Mouse (Mus musculus) midbrain, embryonic 13.5 days (tissue): ENCODE measurements around the gene Arhgef7. TPM values are rescaled to one million over a fixed set of nuclear protein-coding genes. Genes with fewer than 3 reads are reported as not detected.

ENCODE experiments used
- ATAC-seq: fragments of 200-750 bp; cut with Nextera tagmentation; 2 replicates; pipeline ENCODE4 v1.8.0; 2017; ENCODE audit warnings: mild to moderate bottlenecking, moderate TSS enrichment, moderate library complexity
- H3K27ac ChIP-seq: fragments of 300-500 bp; sonication (generic); 2 replicates; pipeline ENCODE4 v1.5.1; 2015; ENCODE audit warnings: inconsistent platforms, mild to moderate bottlenecking, moderate library complexity
- H3K27me3 ChIP-seq: fragments of 300-500 bp; sonication (generic); 2 replicates; pipeline ENCODE4 v1.6.1; 2015; ENCODE audit warnings: mild to moderate bottlenecking, inconsistent platforms
- H3K36me3 ChIP-seq: fragments of 300-500 bp; sonication (generic); 2 replicates; pipeline ENCODE4 v1.6.1; 2015; ENCODE audit warnings: mild to moderate bottlenecking, inconsistent platforms
- H3K4me1 ChIP-seq: fragments of 300-500 bp; sonication (generic); replicated peaks from 2 replicates; pipeline ENCODE4 v1.6.1; 2015; ENCODE audit warnings: inconsistent platforms
- H3K4me2 ChIP-seq: fragments of 300-500 bp; sonication (generic); replicated peaks from 2 replicates; pipeline ENCODE4 v1.6.1; 2015; ENCODE audit warnings: moderate library complexity, mild to moderate bottlenecking, inconsistent platforms
- H3K4me3 ChIP-seq: fragments of 300-500 bp; sonication (generic); replicated peaks from 2 replicates; pipeline ENCODE4 v1.5.1; 2015; ENCODE audit warnings: mild to moderate bottlenecking, inconsistent platforms
- H3K9ac ChIP-seq: fragments of 300-500 bp; sonication (generic); replicated peaks from 2 replicates; pipeline ENCODE4 v1.6.1; 2015; ENCODE audit warnings: mild to moderate bottlenecking, inconsistent platforms
- H3K9me3 ChIP-seq: fragments of 300-500 bp; sonication (generic); 2 replicates; pipeline ENCODE4 v1.6.1; 2016; ENCODE audit warnings: mild to moderate bottlenecking, inconsistent platforms
- WGBS: fragments of 180-500 bp; shearing (Covaris S2); methylation state at CpG from one replicate; pipeline ENCODE4 v1.1.7; 2015; 5-methylcytosine and 5-hydroxymethylcytosine counted together
- polyA plus RNA-seq: library from polyadenylated mRNA; unstranded; fragments of >200 nt; fragmentation: Nextera tagmentation; extraction: Ambion mirVana; gene quantifications from 2 replicates; pipeline ENCODE4 v1.2.1, GENCODE M21; 2015

Arhgef7 gene
- polyA plus RNA-seq, 1 experiment from 2014 or later = 66.3 TPM

GRCm38 (mm10) chr8:11753155-11753941 is 25.8 kb downstream of the Arhgef7 start:
- no peaks in the 10 kb centered on the region for H3K36me3 ChIP-seq
- H3K4me1 ChIP-seq = peaks cover 26% of the 10 kb centered on the region
- no peaks in the 10 kb centered on the region for H3K27me3 ChIP-seq
- H3K9ac ChIP-seq = no peak overlapping the region
- H3K27ac ChIP-seq = no peak overlapping the region
- H3K4me2 ChIP-seq = no peak overlapping the region
- 84% methylated on average over 11 of the region's 11 CpGs for WGBS
- H3K4me3 ChIP-seq = no peak overlapping the region
- no peak for ATAC-seq
- H3K9me3 ChIP-seq = no peaks in the 10 kb centered on the region

DNA sequence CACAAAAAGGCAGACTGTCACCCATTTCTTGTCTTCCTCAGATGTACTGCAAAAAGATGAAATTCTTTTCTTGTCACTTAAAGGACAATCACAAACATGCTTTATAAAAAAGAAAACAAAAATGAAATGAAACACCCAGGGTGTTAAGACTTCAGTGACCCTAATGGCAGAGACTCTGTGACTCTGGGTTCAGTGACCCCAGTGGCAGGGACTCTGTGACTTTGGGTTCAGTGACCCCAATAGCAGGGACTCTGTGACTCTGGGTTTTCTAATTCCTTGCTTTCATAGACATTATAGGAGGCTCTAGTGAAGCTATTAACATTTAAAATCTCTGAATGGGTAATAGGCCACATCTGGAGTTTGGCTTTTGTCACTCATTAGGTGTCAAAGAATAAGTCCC is 27.2 kb downstream of the Arhgef7 start:
- no peak for ATAC-seq
- Histone ChIP-seq H3K9ac (no peak overlapping the region), H3K9me3 (no peaks in the 10 kb centered on the region), H3K36me3 (no peaks in the 10 kb centered on the region), H3K4me2 (no peak overlapping the region), H3K4me1 (peaks cover 38% of the 10 kb centered on the region), H3K27me3 (no peaks in the 10 kb centered on the region), H3K4me3 (no peak overlapping the region), H3K27ac (no peak overlapping the region)

GRCm38 (mm10) chr8:11755873-11756272 is 28.4 kb downstream of the Arhgef7 start:
- Histone ChIP-seq H3K4me1 (peaks cover 39% of the 10 kb centered on the region), H3K4me3 (no peak overlapping the region), H3K27me3 (no peaks in the 10 kb centered on the region), H3K9ac (no peak overlapping the region), H3K4me2 (no peak overlapping the region), H3K27ac (no peak overlapping the region), H3K9me3 (no peaks in the 10 kb centered on the region), H3K36me3 (no peaks in the 10 kb centered on the region)
- ATAC-seq = no peak
- whole genome bisulfite sequencing = 15% methylated on average over 5 of the region's 5 CpGs

DNA sequence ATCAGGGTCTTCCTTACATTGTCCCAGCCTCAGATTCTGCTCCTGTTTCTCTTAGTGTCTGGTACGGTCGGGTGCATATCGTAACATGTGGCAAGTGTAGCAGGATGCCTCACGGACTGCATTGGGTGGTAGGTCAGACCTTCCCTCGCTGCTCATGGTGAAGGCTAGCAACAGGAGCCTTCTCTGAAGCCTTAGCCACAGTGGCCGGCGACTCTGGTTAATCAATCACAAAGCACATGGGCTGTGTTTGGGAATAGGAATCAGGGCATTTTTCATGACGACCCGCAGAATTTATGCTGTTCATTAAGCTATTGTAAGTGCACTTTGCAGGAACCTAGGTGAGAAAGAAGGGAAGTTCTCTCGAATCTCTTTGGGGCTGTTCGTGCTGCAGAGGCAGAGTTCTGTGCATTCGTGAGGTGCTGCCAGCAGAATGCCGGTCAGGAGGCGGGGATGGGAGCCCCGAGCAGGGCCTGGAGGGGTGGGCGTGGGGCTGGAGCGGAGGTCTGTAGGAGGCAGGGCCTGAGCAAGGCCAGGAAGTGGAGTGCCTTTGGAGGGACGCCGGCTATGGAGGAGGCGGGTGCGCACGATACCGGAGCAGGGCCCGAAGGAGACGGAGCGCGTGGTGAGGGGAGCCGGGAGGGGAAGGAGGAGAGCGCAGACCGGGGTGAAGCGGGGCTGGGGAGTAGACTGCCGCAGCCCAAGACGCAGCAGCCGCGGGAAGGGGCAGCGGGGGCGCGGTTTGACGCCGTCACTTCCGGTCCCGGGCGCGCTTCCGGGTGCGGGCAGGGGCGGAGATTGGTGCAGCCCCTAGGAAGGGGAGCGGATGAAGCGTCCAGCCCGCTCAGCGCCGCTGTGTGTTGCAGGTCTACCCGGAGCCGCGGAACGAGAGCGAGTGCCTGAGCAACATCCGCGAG is 30.3 kb downstream of the Arhgef7 start:
- H3K27ac ChIP-seq = peak overlapping the region; percentile 64
- peak overlapping the region; percentile 88 for H3K9ac ChIP-seq
- H3K4me1 ChIP-seq = peaks cover 37% of the 10 kb centered on the region
- H3K36me3 ChIP-seq = no peaks in the 10 kb centered on the region
- no peaks in the 10 kb centered on the region for H3K9me3 ChIP-seq
- H3K4me2 ChIP-seq = peak overlapping the region; percentile 94
- ATAC-seq = peak; percentile 98
- WGBS = 3% methylated on average over 58 of the region's 59 CpGs
- H3K4me3 ChIP-seq = peak overlapping the region; percentile 82
- no peaks in the 10 kb centered on the region for H3K27me3 ChIP-seq

DNA sequence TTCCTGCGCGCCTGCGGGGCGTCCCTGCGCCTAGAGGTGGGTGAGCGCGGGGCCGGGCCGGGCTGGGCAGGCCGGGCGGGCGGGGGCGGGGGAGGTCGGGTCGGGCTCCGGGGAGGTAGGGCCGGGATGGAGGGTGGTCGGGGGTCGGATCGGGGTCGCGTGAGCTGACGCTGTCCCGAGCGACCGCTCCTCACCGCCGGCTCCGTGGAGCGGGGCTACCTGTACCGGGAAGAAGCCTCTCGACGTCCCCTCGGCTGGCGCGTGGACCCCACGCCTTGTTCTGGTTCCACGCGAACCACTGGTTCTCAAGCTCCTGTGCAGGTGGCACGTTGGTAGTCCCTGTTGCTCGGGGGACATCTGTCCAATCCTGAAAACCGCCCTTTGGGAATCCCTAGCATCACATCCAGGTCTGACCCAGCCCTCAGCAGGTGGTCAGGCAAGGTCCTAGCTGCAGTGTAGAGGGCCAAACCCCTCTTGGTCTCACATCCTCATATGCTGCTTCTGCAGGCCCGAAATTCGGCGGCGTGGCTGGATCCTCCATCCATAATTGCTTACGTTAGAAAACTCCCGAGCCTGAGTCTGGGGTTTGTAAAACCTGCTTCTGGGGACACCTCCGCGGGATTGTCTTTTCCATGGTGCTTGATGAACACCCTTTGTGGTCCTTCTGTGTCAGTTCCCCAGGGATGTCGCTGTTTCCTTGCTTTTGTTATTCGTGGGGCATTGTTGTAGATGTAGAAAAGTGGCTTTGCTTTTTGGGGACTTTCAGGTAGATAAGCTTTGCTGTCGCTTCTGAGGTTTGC is 31.2 kb downstream of the Arhgef7 start:
- Histone ChIP-seq H3K9ac (peak overlapping the region; percentile 88), H3K36me3 (no peaks in the 10 kb centered on the region), H3K27ac (peak overlapping the region; percentile 64), H3K4me1 (peaks cover 32% of the 10 kb centered on the region), H3K9me3 (no peaks in the 10 kb centered on the region), H3K4me2 (peak overlapping the region; percentile 94), H3K27me3 (no peaks in the 10 kb centered on the region), H3K4me3 (peak overlapping the region; percentile 82)
- WGBS = 2% methylated on average over 39 of the region's 53 CpGs
- ATAC-seq = peak; percentile 40; the same call in 1 of the 2 replicates

DNA sequence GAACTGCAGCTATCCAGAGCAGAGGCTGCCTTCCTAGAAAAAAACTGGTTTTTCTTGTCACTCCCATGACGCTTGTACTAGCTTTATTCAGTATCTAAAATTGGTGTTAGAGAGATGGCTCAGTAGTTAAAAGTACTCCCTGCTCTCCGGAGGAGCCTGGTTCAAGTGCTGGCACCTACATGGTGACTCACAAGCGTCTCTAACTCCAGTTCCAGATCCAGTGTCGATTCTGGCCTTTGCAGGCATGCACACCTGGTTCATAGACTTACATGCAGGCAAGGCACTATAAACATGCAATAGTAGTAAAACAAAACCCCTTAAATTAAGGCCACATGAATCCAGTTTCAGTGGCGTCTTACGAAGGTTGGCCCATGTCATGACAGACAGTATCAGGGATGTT is 34.0 kb downstream of the Arhgef7 start:
- Histone ChIP-seq H3K4me2 (no peak overlapping the region), H3K9me3 (no peaks in the 10 kb centered on the region), H3K9ac (no peak overlapping the region), H3K27me3 (no peaks in the 10 kb centered on the region), H3K4me1 (peaks cover 25% of the 10 kb centered on the region), H3K27ac (no peak overlapping the region), H3K4me3 (no peak overlapping the region), H3K36me3 (0 out of 2 replicates have a peak, but pooled peaks cover 2% of the 10 kb centered on the region)
- 96% methylated on average over 6 of the region's 6 CpGs for WGBS
- ATAC-seq = no peak

GRCm38 (mm10) chr8:11762048-11762447 is 34.5 kb downstream of the Arhgef7 start:
- H3K27ac ChIP-seq = no peak overlapping the region

GRCm38 (mm10) chr8:11762821-11763220 is 35.3 kb downstream of the Arhgef7 start:
- Histone ChIP-seq H3K4me2 (no peak overlapping the region), H3K4me1 (peaks cover 14% of the 10 kb centered on the region), H3K4me3 (no peak overlapping the region), H3K9me3 (no peaks in the 10 kb centered on the region), H3K36me3 (peaks cover 9% of the 10 kb centered on the region; the same call in 1 of the 2 replicates), H3K27ac (no peak overlapping the region), H3K27me3 (no peaks in the 10 kb centered on the region), H3K9ac (no peak overlapping the region)
- 96% methylated on average over 7 of the region's 7 CpGs for WGBS
- no peak for ATAC-seq

More at GRCm38 (mm10) chr8:11762048-11762447, 34.5 kb downstream of the Arhgef7 start:
- H3K27me3 ChIP-seq = no peaks in the 10 kb centered on the region
- no peaks in the 10 kb centered on the region for H3K9me3 ChIP-seq
- no peak for ATAC-seq
- peaks cover 5% of the 10 kb centered on the region; the same call in 1 of the 2 replicates for H3K36me3 ChIP-seq
- H3K4me2 ChIP-seq = no peak overlapping the region
- H3K4me3 ChIP-seq = no peak overlapping the region
- peaks cover 22% of the 10 kb centered on the region for H3K4me1 ChIP-seq
- WGBS = 94% methylated on average over 5 of the region's 5 CpGs
- no peak overlapping the region for H3K9ac ChIP-seq

DNA sequence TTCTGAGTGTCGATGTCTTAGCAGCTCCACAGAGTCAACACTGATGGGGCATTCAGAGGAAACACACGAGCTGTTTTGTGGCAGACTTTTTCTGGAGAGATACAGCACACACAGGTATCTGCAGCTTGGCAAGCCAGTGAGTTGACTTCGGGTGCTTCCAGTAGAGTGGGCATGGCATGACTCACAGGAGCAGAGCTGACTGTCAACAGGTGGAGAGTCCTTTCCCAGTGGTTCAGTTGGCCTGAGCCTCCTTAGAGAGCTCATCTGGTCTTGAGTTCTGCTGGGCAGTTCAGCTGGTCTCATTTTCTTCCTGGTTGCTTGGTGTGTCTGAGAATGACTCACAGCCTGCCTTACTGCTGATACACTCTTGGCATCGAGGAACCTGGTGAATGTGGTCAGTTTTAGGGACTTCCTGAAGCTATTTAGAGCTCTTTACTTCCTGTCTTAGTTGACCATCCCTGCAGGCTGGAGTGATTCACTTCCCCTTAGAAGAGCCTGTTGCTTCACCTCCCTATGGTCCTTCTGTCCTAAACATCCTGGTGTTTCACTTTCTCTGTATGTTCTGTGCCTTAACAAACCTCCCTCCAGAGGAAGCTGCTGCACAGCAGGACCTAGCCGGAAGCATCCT is 39.8 kb downstream of the Arhgef7 start:
- WGBS = 95% methylated on average over 5 of the region's 5 CpGs
- no peak overlapping the region for H3K27ac ChIP-seq
- H3K27me3 ChIP-seq = no peaks in the 10 kb centered on the region
- no peak overlapping the region for H3K4me2 ChIP-seq
- ATAC-seq = no peak
- H3K36me3 ChIP-seq = peaks cover 12% of the 10 kb centered on the region; the same call in 1 of the 2 replicates
- H3K9ac ChIP-seq = no peak overlapping the region
- no peaks in the 10 kb centered on the region for H3K9me3 ChIP-seq
- H3K4me1 ChIP-seq = peaks cover 8% of the 10 kb centered on the region; the same call in 1 of the 2 replicates
- no peak overlapping the region for H3K4me3 ChIP-seq

- ATAC-seq = no peak
- H3K27ac ChIP-seq = no peak overlapping the region
- no peaks in the 10 kb centered on the region for H3K27me3 ChIP-seq
- peaks cover 9% of the 10 kb centered on the region; the same call in 1 of the 2 replicates for H3K36me3 ChIP-seq
- H3K9ac ChIP-seq = no peak overlapping the region
- H3K4me3 ChIP-seq = no peak overlapping the region
- H3K4me2 ChIP-seq = no peak overlapping the region
- H3K9me3 ChIP-seq = no peaks in the 10 kb centered on the region
- WGBS = 89% methylated on average over 6 of the region's 6 CpGs
- H3K4me1 ChIP-seq = peaks cover 27% of the 10 kb centered on the region
Observed at GRCm38 (mm10) chr8:11770001-11770400, 42.5 kb downstream of the Arhgef7 start.

GRCm38 (mm10) chr8:11770521-11771080 is 43.1 kb downstream of the Arhgef7 start:
- Histone ChIP-seq H3K4me3 (no peak overlapping the region), H3K27ac (no peak overlapping the region), H3K27me3 (no peaks in the 10 kb centered on the region)

More at GRCm38 (mm10) chr8:11770521-11771080, 43.1 kb downstream of the Arhgef7 start:
- Histone ChIP-seq H3K36me3 (peaks cover 9% of the 10 kb centered on the region; the same call in 1 of the 2 replicates), H3K4me1 (peaks cover 33% of the 10 kb centered on the region), H3K4me2 (no peak overlapping the region), H3K9me3 (no peaks in the 10 kb centered on the region), H3K9ac (no peak overlapping the region)
- 85% methylated on average over 7 of the region's 7 CpGs for WGBS
- ATAC-seq = no peak
